Mouse (Mus musculus) left cerebral cortex, adult 2 months (tissue): ENCODE data around the gene Tlcd2. TPM values are rescaled to one million over a fixed set of nuclear protein-coding genes. Genes with fewer than 3 reads are reported as not detected.

Experiments
- DNase-seq, 2 experiments: peaks; one replicate each; pipeline ENCODE4 v3.0.0; 2021 to 2022; ENCODE audit warnings: low spot score in 2 of 2, mixed read lengths in 1 of 2; ENCODE audit errors: extremely low spot score in 1 of 2
- H3K27ac ChIP-seq: fragments of 200-600 bp; 2 replicates; pipeline ENCODE4 v1.8.1; 2022
- H3K4me3 ChIP-seq: fragments of 200-600 bp; 2 replicates; pipeline ENCODE4 v1.8.1; 2022
- CTCF ChIP-seq: fragments of 200-600 bp; IDR thresholded peaks from 2 replicates; pipeline ENCODE4 v1.8.1; 2022; ENCODE audit warnings: antibody characterized with exemption, mild to moderate bottlenecking, moderate library complexity
- intact Hi-C: fragments of 180-260 bp; cut with DNase I; formaldehyde crosslinking; loops from one replicate; pipeline ENCODE4 v1.15.1; 2025
- total RNA-seq, 2 experiments: library from RNA; stranded (reverse); gene quantifications; 2 replicates each; pipeline ENCODE4 v1.2.3; 2021

The Tlcd2 gene
- total RNA-seq, 2 experiments from 2014 or later: 0.51 to 0.66 TPM

GRCm38 (mm10) chr11:75470675-75471074, 9.2 kb downstream of the Tlcd2 start:
- intact Hi-C loops: no loop called here

DNA sequence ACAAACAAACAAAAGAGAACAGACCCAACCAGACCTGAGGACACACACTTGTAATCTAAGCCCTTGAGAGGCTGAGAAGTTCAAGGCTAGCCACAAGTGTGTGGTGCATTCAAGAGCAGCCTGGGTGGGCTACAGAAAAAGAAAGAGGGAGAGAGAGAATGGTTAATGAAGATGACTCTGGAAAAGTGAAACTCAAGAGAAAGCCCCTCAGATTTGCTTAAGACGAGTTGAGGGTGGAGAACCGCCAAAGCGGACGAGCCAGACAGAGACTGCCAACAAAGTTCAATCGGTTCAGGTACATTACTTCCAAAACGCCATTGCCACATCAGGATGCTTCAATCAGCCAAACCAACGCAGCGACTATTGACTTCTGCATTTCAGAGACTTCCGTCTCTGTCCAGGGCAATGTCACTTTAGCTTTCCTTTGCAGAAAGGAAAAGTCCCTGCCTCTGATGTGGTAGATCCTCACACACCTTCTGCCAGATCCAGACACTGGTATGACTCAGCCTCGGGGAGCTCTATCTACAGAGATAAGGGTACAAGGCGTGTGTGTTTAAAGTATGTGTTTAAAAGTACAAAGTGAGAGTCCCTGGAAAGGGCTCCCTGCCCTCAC, 11.1 kb downstream of the Tlcd2 start:
- no peak for TF ChIP-seq CTCF
- intact Hi-C loops: no loop called here
- DNase-seq: no peak
- Histone ChIP-seq H3K4me3 (no peak overlapping the region), H3K27ac (no peak overlapping the region)

More at GRCm38 (mm10) chr11:75470675-75471074, 9.2 kb downstream of the Tlcd2 start:
- H3K4me3 ChIP-seq: no peak overlapping the region
- no peak overlapping the region for H3K27ac ChIP-seq
- DNase-seq: no peak
- no peak for TF ChIP-seq CTCF

GRCm38 (mm10) chr11:75473376-75473775, 11.9 kb downstream of the Tlcd2 start:
- H3K4me3 ChIP-seq: no peak overlapping the region
- no peak for DNase-seq
- TF ChIP-seq CTCF: no peak
- intact Hi-C loops: no loop called here
- no peak overlapping the region for H3K27ac ChIP-seq

GRCm38 (mm10) chr11:75486192-75486591, 24.7 kb downstream of the Tlcd2 start:
- no peak for DNase-seq
- Histone ChIP-seq H3K4me3 (peak overlapping the region; percentile 75), H3K27ac (no peak overlapping the region)
- intact Hi-C loops: loop anchor here (2.0 kb wide), 1 partner anchor 21 kb away; no protein-coding TSS in a partner anchor
- TF ChIP-seq CTCF: no peak

- Histone ChIP-seq H3K27ac (peak within 1 kb of the TSS; percentile 93), H3K4me3 (peak within 1 kb of the TSS; percentile 75)
- no peak for TF ChIP-seq CTCF
- DNase-seq: peak; percentile 97 to 98
- intact Hi-C loops: loop anchor here (2.0 kb wide), 1 partner anchor 22 kb away; no protein-coding TSS in a partner anchor
Observed at GRCm38 (mm10) chr11:75486601-75487285, 25.2 kb downstream of the Tlcd2 start, which contains the start of gene Prpf8. TSS of gene Prpf8 (plus strand) at chr11:75486816.

DNA sequence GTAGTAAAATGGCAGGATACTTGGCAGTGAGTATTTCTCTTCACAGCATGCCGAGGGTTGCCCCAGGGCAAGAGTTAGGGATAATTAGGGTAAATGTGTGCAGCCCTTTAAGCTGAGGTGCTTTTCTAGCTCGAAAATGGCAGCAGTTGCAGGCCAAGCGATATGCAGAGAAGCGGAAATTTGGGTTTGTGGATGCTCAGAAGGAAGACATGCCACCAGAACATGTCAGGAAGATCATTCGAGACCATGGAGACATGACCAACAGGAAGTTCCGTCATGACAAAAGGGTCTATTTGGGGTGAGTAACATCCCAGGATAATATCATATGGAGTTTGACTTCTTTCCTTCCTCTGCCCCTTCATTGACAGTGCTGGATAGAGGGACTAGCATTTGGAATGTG, 26.0 kb downstream of the Tlcd2 start:
- peak overlapping the region; percentile 93 for H3K27ac ChIP-seq
- intact Hi-C loops: loop anchor here (2.0 kb wide), 1 partner anchor 23 kb away; no protein-coding TSS in a partner anchor
- no peak for DNase-seq
- no peak for TF ChIP-seq CTCF
- H3K4me3 ChIP-seq: peak overlapping the region; percentile 75

DNA sequence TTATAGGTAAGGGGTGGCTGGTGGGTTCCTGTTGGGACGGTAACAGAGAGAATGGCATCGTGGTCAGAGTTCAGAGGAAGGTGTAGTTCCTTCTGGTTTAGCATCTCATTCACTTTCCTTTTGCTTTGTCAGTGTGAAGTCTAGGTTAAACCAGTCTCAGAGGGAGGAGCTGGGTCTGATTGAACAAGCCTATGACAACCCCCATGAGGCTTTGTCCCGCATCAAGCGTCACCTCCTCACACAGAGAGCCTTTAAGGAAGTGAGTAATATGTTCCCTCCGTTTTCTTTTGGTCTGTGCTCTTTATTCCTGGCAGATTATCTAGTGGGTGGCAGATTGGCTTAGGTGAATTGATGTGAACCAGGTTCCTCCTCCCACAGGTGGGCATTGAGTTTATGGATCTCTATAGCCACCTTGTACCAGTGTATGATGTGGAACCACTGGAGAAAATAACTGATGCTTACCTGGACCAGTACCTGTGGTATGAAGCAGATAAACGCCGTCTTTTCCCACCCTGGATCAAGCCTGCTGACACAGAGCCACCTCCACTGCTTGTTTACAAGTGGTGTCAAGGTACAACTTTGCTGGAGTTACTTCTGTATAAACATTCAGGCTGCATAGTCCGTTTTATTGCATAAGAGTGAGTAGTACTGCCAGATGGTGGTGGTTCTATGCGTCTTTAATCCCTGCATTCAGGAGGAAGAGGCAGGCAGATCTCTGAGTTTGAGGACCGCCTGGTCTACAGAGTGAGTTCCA, 33.0 kb downstream of the Tlcd2 start:
- TF ChIP-seq CTCF: no peak
- Histone ChIP-seq H3K4me3 (no peak overlapping the region), H3K27ac (no peak overlapping the region)
- intact Hi-C loops: no loop called here
- no peak for DNase-seq

DNA sequence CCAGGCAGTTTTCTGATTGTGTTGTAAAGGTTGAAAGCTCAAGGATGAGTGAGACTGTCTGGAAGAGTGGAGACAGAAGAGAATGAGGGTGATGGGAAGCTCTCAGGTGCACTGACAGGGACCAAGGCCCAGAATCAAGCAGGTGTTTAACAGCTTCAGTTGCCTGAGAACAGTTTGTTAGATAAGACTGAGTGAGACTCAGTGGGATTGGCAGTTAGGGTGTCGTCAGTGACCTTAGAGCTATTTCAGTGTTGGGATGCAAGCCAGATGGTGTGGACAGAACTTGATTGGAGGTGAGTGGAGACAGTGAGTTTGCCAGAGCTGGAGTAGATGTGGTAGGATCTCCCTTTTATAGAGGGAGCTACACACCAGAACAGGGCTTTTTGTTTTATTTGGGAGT, 36.6 kb downstream of the Tlcd2 start:
- Histone ChIP-seq H3K4me3 (no peak overlapping the region), H3K27ac (no peak overlapping the region)
- no peak for DNase-seq
- TF ChIP-seq CTCF: no peak
- intact Hi-C loops: no loop called here

- Histone ChIP-seq H3K4me3 (no peak overlapping the region), H3K27ac (no peak overlapping the region)
- intact Hi-C loops: no loop called here
- TF ChIP-seq CTCF: no peak
- no peak for DNase-seq
Observed at GRCm38 (mm10) chr11:75508162-75508561, 46.6 kb downstream of the Tlcd2 start.

DNA sequence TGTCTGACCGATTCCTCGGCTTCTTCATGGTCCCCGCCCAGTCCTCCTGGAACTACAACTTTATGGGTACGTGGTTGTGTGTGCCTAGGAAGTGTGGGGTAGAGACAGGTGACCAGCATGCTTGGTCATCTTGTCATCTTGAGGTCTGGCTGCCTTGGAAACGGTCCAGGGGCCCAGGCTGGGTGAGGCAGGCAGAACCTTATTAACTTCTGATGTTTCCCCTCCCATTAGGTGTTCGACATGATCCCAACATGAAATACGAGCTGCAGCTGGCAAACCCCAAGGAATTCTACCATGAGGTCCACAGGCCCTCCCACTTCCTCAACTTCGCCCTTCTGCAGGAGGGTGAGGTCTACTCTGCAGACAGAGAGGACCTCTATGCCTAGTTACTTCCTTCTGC, 47.4 kb downstream of the Tlcd2 start:
- Histone ChIP-seq H3K4me3 (no peak overlapping the region), H3K27ac (no peak overlapping the region)
- no peak for DNase-seq
- intact Hi-C loops: no loop called here
- TF ChIP-seq CTCF: no peak

DNA sequence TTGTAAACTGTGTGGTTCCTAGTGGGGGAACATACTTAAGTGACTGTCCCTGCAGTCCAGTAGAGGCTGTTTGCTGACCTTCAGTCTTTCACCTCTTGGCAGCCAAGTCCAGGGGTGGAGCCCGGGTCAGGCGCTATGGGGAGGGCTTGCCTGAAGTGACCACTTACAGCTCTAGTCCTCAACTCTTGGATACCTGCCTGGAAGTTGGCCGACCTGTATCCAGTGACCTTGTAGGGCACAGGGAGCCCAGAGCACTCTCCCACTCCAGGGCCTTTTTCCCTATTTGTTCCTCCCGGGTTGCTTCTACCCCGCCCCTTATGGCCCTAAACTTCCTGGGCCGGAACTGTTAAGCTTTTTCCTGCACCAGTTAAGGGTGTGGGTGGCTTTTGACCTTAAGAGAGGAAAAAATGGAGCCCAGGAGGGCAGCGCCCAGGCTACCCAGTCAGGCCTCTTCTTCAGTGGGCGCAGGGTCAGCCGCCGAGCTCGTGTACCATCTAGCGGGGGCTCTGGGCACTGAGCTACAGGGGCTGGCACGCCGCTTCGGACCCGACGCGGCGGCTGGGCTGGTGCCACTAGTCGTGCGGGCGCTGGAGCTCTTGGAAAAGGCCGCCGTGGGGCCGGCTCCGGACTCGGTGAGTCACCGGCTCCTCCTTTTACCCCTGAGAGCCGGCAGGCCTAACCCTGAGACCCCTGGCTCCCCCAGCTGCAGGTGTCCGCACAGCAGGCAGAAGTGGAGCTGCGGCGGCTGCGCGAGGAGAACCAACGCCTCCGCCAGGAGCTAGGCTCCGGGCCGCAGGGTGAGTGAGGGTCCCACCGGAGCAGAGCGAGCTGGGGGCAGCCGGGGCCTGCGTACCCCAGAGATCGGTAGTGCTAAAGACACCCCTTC, 48.5 kb downstream of the Tlcd2 start, which contains the start of gene Rilp:
TSS of gene Rilp (plus strand) at position 354 of the 886 bp plus-strand sequence.
- Histone ChIP-seq H3K4me3 (peak within 1 kb of the TSS; percentile 76), H3K27ac (peak within 1 kb of the TSS; percentile 89)
- TF ChIP-seq CTCF: peak; percentile 27; the same call in 1 of the 2 replicates
- intact Hi-C loops: loop anchor here (1.0 to 10.0 kb wide), 3 partner anchors 108 to 565 kb away; partner anchors contain the start of gene Ovca2
- DNase-seq: peak in 1 of 2 experiments; percentile 31
